Mouse (Mus musculus): ENCODE results near the gene Nudt16.

DNA sequence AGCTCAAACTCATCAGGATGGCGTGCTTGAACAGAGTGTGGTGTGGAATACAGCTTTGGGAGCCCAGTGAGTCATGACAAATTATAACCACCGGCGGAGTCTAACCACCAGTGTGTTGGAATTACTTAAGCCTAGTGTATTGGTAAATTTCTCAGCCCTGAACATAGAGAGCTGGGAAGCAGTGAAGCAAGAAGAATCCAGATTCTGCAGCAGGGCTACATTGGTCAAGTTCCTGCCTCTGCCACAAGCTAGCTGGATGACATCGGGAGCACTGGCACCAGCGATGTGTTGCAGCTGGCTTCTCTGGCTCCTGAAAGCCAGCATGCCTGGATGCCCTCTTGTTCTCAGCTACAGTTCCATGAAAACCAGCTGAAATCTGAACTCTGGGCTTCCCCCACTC lies 27.7 kb downstream of the Nudt16 start:
- TF ChIP-seq CTCF (IDR thresholded peaks at IDR 0.05; ENCODE audit: low read depth): no peak
- no peak for TF ChIP-seq EP300 (IDR thresholded peaks at IDR 0.05; ENCODE audit: low read depth)
